Mouse (Mus musculus) intestine, embryonic 14.5 days (tissue): ENCODE results near the gene Vezt. TPM values are rescaled to one million over a fixed set of nuclear protein-coding genes. Genes with fewer than 3 reads are reported as not detected.

ENCODE experiments used
- ATAC-seq: fragments of 200-750 bp; cut with Nextera tagmentation; replicated peaks from 2 replicates; pipeline ENCODE4 v1.8.0; 2017; ENCODE audit warnings: low read depth, moderate number of reproducible peaks, moderate TSS enrichment, moderate library complexity; ENCODE audit not compliant: low FRiP score, low TSS enrichment
- DNase-seq: peaks from one replicate; pipeline ENCODE4 v3.0.0-alpha.2; 2018; ENCODE audit warnings: low spot score
- H3K27ac ChIP-seq: fragments of 300-500 bp; sonication (generic); 2 replicates; pipeline ENCODE4 v1.5.1; 2014; ENCODE audit warnings: low read depth, mild to moderate bottlenecking, control low read depth
- H3K27me3 ChIP-seq: fragments of 300-500 bp; sonication (generic); replicated peaks from 2 replicates; pipeline ENCODE4 v1.6.1; 2014; ENCODE audit warnings: low read length, control low read depth; ENCODE audit not compliant: control insufficient read depth, insufficient read depth
- H3K36me3 ChIP-seq: fragments of 300-500 bp; sonication (generic); 2 replicates; pipeline ENCODE4 v1.6.1; 2014; ENCODE audit warnings: low read length, control low read depth; ENCODE audit not compliant: control insufficient read depth, insufficient read depth
- H3K4me1 ChIP-seq: fragments of 300-500 bp; sonication (generic); replicated peaks from 2 replicates; pipeline ENCODE4 v1.6.1; 2014; ENCODE audit warnings: low read length, control low read depth, mixed read lengths; ENCODE audit not compliant: control insufficient read depth, insufficient read depth
- H3K4me2 ChIP-seq: fragments of 300-500 bp; sonication (generic); 2 replicates; pipeline ENCODE4 v1.6.1; 2014; ENCODE audit warnings: low read length
- H3K4me3 ChIP-seq: fragments of 300-500 bp; sonication (generic); 2 replicates; pipeline ENCODE4 v1.5.1; 2014; ENCODE audit warnings: low read depth, low read length, control low read depth, mixed read lengths
- H3K9ac ChIP-seq: fragments of 300-500 bp; sonication (generic); 2 replicates; pipeline ENCODE4 v1.6.1; 2014; ENCODE audit warnings: mild to moderate bottlenecking, low read length
- H3K9me3 ChIP-seq: fragments of 300-500 bp; sonication (generic); 2 replicates; pipeline ENCODE4 v1.6.1; 2016; ENCODE audit warnings: low read length, control low read depth; ENCODE audit not compliant: control insufficient read depth
- WGBS: fragments of 180-500 bp; shearing (Covaris S2); extraction: QIAGEN DNeasy Blood & Tissue Kit; methylation state at CpG from one replicate; pipeline ENCODE4 v1.1.7; 2014; 5-methylcytosine and 5-hydroxymethylcytosine counted together
- polyA plus RNA-seq: library from polyadenylated mRNA; unstranded; fragments of >200 nt; fragmentation: Nextera tagmentation; extraction: Ambion mirVana; gene quantifications from 2 replicates; pipeline ENCODE4 v1.2.1, GENCODE M21; 2014

Vezt gene
- polyA plus RNA-seq, 1 experiment from 2014 or later = 25.6 TPM

DNA sequence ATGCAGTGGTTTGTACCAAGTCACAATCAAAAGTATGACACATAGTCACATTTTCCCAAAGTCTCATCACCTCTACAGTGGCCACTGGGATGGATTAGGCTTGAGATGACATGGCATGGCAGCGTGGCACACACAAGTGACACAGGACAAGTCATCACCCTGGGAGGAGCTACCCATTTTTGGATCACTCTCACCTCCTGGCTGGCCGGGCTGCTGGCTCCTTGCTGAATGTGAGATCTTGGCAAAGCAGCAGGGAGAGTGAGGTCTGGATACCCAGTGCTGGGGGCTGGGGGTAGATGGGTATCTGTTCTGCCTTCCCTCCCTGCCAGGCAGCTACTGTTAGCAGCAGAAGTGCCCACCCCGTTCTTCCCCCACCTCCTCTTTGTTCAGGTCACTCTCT lies 31.3 kb upstream of the Vezt start:
- no peak overlapping the region for H3K27ac ChIP-seq
- no peaks in the 10 kb centered on the region for H3K4me1 ChIP-seq
- H3K27me3 ChIP-seq = no peaks in the 10 kb centered on the region
- H3K9me3 ChIP-seq = no peaks in the 10 kb centered on the region
- no peak overlapping the region for H3K4me3 ChIP-seq
- DNase-seq (no peak), ATAC-seq (no peak)
- H3K9ac ChIP-seq = no peak overlapping the region
- H3K4me2 ChIP-seq = no peak overlapping the region
- no peaks in the 10 kb centered on the region for H3K36me3 ChIP-seq
- 70% methylated on average over 3 of the region's 3 CpGs for WGBS

DNA sequence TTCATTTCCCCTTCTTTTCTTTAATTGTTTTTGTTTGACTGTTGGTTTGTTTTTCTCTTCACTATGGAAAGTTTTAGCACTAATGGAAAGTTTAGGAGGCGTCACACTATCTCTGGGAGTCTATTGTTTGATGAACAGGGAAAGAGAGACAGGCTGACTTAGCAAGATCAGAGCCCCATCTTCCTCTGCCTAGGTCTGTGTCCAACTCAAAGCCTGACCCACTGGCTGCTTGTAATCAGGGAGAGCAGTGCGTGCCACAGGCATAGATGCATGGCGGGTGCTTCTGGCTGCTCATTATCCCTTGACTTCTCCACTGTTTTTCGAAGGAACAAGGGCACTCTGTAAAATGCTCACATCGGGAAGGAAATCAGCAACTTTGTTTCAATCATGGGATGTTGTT lies 26.7 kb upstream of the Vezt start:
- WGBS = 70% methylated on average over 5 of the region's 5 CpGs
- no peak for ATAC-seq

DNA sequence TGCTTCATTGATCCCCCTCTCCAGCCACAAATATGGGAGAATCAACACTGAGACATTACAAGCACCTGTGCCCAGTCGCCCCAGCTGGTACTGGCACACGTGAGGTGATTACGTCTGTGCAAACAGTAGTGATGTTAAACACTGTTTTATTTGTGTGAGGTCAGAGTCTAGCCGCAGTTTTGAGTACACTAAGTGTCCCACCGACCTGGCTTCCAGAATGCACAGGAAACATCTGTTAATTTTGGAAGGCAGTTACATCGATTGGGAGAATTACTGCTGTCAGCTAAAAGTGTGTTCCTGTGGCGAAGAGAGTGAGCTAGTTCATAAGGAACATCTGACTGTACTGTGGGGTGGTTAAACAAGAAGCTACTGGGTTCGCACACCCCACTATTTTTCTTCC lies 24.6 kb upstream of the Vezt start:
- no peak overlapping the region for H3K4me3 ChIP-seq
- peaks cover 15% of the 10 kb centered on the region; the same call in 1 of the 2 replicates for H3K4me1 ChIP-seq
- 38% methylated on average over 8 of the region's 8 CpGs for WGBS
- H3K9ac ChIP-seq = no peak overlapping the region
- H3K9me3 ChIP-seq = no peaks in the 10 kb centered on the region
- no peak overlapping the region for H3K27ac ChIP-seq
- no peak overlapping the region for H3K4me2 ChIP-seq
- ATAC-seq = no peak
- H3K36me3 ChIP-seq = no peaks in the 10 kb centered on the region
- no peaks in the 10 kb centered on the region for H3K27me3 ChIP-seq
- DNase-seq = no peak

More for the DNA sequence above, 26.7 kb upstream of the Vezt start:
- Histone ChIP-seq H3K4me3 (no peak overlapping the region), H3K4me1 (peaks cover 15% of the 10 kb centered on the region; the same call in 1 of the 2 replicates), H3K9ac (no peak overlapping the region), H3K9me3 (no peaks in the 10 kb centered on the region), H3K27ac (0 out of 2 replicates have a peak overlapping the region, but pooled peaks have one; percentile 33), H3K4me2 (no peak overlapping the region), H3K27me3 (no peaks in the 10 kb centered on the region), H3K36me3 (no peaks in the 10 kb centered on the region)
- DNase-seq = no peak

DNA sequence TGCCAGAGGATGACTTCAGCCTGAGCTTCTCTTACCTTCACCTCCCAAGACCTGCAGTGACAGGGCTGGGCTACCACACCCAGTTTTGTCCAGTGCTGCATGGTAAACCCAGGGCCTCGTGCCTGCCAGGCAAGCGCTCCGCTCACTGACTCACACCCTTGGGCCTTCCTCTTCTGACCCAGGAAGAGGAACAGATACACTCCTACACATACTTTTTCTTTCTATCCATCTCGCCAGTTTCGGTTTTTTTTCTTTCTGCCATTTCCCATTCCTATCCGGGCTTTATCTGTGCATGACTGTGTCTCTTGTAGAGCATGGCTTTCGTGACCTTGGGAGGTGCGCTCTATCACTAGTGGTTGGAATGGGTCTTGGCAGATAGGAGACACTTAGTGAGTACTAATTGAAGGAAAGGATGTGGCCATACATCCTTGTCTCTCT lies 24.0 kb upstream of the Vezt start:
- 83% methylated on average over 8 of the region's 8 CpGs for WGBS
- no peak overlapping the region for H3K9ac ChIP-seq
- H3K36me3 ChIP-seq = no peaks in the 10 kb centered on the region
- H3K4me1 ChIP-seq = peaks cover 15% of the 10 kb centered on the region; the same call in 1 of the 2 replicates
- H3K27me3 ChIP-seq = no peaks in the 10 kb centered on the region
- H3K4me3 ChIP-seq = no peak overlapping the region
- DNase-seq (no peak), ATAC-seq (no peak)
- no peaks in the 10 kb centered on the region for H3K9me3 ChIP-seq
- H3K27ac ChIP-seq = no peak overlapping the region
- no peak overlapping the region for H3K4me2 ChIP-seq

DNA sequence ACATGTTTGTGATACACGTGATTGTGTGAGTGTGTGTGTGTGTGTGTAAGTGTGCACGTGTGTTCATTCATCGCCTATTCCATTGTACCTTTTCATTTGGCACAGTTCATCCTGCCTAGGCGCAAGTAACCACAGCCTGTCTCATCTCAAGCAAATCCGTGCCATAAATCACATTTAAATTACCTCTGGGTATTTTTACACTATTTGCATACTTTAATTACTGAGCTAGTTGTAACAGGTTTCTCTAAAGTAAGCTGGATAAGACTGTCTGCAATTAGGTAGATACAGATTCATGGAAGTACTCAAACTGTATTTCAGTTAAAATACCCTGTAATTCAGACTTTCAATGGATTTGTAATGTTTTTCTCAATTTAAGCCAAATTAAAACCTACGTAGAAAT lies 20.9 kb upstream of the Vezt start:
- DNase-seq = no peak
- peaks cover 27% of the 10 kb centered on the region; the same call in 1 of the 2 replicates for H3K4me1 ChIP-seq
- H3K27me3 ChIP-seq = no peaks in the 10 kb centered on the region
- H3K9ac ChIP-seq = no peak overlapping the region
- no peak overlapping the region for H3K4me3 ChIP-seq
- H3K9me3 ChIP-seq = no peaks in the 10 kb centered on the region
- WGBS = 83% methylated on average over 6 of the region's 6 CpGs
- H3K36me3 ChIP-seq = no peaks in the 10 kb centered on the region
- H3K4me2 ChIP-seq = no peak overlapping the region
- no peak overlapping the region for H3K27ac ChIP-seq
- no peak for ATAC-seq

DNA sequence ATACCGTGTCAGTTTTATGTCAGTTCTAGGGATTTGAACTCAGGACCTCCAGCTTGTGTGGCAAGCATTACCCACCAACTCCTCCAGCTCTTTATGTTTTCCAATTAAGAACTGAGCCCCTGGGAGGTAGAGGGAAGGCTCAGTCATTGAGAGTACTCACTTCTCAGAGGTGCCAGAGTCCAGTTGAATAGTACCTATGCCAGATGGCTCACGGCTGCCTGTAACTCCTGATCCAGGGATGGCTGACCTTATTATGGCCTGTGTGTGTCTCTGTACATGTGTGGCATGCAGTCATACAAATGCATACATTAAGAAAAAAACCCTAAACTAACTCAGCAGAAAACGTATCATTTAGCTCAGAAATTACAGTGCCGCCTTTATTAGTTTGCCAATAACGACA lies 15.1 kb upstream of the Vezt start:
- Histone ChIP-seq H3K36me3 (peaks cover 5% of the 10 kb centered on the region; the same call in 1 of the 2 replicates), H3K4me3 (no peak overlapping the region), H3K27me3 (no peaks in the 10 kb centered on the region), H3K9me3 (no peaks in the 10 kb centered on the region), H3K27ac (no peak overlapping the region), H3K4me1 (peaks cover 26% of the 10 kb centered on the region), H3K4me2 (no peak overlapping the region), H3K9ac (no peak overlapping the region)
- DNase-seq (no peak), ATAC-seq (no peak)
- 94% methylated on average over 5 of the region's 5 CpGs for WGBS

DNA sequence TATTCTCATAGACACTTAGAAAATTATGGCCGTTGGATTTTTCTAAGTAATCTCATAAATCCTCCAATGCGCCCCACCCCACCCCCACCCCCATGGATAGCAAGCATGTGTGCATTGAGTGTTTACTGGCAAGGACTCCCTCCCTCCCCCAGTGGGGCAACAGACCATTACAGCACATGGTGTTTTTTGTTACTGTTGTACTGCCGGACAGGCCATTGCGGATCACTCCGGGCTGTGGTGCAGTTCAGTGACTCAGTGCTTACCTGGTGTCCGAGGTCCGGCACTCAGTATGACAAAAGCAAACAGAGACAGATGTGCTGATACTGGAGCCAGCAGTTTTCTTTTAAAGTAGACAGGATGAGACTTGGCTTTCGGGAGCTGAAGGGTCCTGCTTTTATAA lies 13.5 kb upstream of the Vezt start:
- WGBS = 47% methylated on average over 8 of the region's 8 CpGs
- ATAC-seq (no peak), DNase-seq (no peak)
- Histone ChIP-seq H3K36me3 (peaks cover 19% of the 10 kb centered on the region), H3K9ac (no peak overlapping the region), H3K9me3 (no peaks in the 10 kb centered on the region), H3K4me1 (peaks cover 23% of the 10 kb centered on the region), H3K27me3 (no peaks in the 10 kb centered on the region), H3K4me3 (no peak overlapping the region), H3K4me2 (no peak overlapping the region), H3K27ac (no peak overlapping the region)

DNA sequence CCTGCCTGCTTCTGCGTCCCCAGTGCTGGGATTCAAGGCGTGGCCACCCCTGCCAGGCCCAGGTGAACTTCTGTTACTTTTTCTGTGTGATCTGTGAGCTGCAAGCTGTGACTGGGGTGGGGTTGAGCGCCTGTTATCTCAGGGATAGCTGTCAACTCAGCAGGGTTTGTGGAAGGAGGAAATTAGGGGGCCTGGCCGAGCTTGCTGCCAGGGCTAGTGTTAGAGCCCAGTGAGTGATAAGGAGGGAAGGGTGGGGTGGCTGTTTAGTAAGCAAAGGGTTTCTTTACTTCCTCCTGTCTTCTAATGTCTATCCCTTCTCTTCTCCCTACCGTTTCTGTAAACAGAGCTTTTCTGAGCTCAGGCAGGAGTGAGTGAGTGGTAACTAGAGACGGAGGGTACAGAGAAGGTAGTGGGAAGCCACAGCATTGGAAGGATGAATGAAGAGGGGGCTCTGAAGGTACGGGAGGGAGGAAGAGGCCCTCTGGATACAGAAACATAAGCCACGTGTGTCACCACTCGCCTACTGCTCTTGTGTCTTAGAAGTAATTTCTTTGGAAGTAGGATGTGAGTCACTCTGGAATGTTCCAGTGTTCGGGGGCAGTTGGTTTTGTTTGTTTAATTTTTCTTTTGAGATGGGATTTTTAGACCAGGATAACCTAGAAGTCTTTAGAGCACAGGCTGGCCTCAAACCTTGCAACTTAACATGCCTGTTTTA lies 12.4 kb upstream of the Vezt start:
- no peak overlapping the region for H3K4me3 ChIP-seq
- H3K9ac ChIP-seq = no peak overlapping the region
- H3K36me3 ChIP-seq = peaks cover 19% of the 10 kb centered on the region
- peak; percentile 77 for ATAC-seq
- H3K4me1 ChIP-seq = peaks cover 16% of the 10 kb centered on the region
- H3K9me3 ChIP-seq = no peaks in the 10 kb centered on the region
- DNase-seq = no peak
- H3K27ac ChIP-seq = peak overlapping the region; percentile 7; the same call in 1 of the 2 replicates
- 39% methylated on average over 10 of the region's 10 CpGs for WGBS
- no peaks in the 10 kb centered on the region for H3K27me3 ChIP-seq
- H3K4me2 ChIP-seq = no peak overlapping the region

DNA sequence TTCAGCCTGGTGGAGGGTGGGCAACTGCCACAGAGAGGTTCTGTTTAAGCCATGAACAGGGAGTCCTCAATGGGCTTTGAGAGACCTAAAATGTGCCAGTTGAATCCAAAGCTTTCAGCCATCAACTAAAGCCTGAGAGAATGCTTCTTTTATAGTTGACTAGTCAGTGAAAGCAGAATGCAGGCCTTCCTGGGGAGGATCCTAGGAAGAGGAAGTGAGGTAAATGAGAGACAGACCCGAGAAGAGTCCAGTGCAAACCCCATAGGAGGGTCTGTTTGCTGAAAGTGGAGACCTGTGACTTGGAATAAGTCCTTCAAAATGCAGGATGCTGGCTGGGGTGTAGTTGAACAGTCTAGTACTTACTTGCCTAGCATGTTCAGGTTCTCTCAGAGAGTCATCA lies 11.4 kb upstream of the Vezt start:
- Histone ChIP-seq H3K9ac (no peak overlapping the region), H3K27me3 (no peaks in the 10 kb centered on the region), H3K9me3 (no peaks in the 10 kb centered on the region), H3K36me3 (peaks cover 19% of the 10 kb centered on the region), H3K4me1 (peaks cover 13% of the 10 kb centered on the region), H3K4me3 (no peak overlapping the region), H3K27ac (no peak overlapping the region), H3K4me2 (no peak overlapping the region)
- ATAC-seq (no peak), DNase-seq (no peak)
- WGBS = 67% methylated on average over 1 of the region's 1 CpGs
